Mouse (Mus musculus) frontal cortex, postnatal 14 days (tissue): ENCODE measurements around the gene Mycbpap.

ENCODE experiments used
- DNase-seq, 2 experiments: peaks; one replicate each; pipeline ENCODE4 v3.0.0; 2022; ENCODE audit warnings: low spot score in 2 of 2

Mycbpap gene

DNA sequence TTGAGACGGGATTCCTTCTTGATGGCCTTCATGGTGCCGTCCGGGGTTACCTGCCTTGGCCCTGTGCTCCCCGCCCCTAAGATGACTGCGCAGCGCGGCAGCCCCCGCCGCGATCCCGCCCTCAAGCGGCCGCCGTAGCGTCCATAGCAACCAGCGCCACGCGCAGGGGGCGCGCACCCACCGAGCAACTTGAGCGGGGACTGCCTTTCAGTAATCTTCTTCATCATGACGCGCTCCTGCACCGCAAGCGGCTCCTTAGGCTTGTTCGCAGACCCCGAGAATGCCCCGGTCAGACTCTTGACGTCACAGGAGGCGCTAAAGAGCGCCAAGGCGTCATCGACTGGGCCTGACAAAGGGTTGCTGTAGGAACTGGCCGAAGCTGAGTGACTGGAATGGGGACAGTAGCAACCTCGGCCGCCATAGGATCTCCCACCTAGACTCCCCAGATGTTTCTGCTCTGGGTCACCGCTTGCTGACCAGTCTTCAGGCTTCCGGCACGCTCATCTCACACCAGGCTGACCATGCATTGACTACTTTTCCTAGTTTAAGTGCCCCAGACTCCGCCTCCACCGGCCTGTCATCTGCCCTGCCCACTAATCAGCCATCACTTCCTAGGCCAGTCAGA, at the start of gene Mycbpap:
Gene Mycbpap (minus strand): TSS at position 524 of the 625 bp plus-strand sequence.
- peak in 1 of 2 experiments; percentile 39 for DNase-seq

DNA sequence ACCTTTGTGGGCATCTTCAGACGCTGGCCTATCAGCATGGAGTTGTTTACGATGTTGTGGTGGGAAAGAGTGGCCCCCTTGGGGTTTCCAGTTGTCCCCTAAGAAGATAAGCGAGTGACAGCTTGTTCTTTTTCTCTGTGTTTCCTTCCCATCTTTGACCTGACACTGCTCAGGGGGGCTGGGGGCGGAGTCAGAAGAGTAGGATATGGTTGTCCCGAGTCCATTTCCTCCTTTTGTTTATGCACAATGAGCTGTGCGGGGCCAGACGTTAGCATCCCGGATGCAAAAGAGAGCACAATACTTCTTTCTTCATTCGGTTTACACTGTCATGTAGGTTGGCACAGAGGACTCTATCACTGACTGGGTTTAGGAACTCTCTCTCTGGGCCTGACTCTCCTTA, 49.1 kb upstream of the Mycbpap start:
- no peak for DNase-seq

DNA sequence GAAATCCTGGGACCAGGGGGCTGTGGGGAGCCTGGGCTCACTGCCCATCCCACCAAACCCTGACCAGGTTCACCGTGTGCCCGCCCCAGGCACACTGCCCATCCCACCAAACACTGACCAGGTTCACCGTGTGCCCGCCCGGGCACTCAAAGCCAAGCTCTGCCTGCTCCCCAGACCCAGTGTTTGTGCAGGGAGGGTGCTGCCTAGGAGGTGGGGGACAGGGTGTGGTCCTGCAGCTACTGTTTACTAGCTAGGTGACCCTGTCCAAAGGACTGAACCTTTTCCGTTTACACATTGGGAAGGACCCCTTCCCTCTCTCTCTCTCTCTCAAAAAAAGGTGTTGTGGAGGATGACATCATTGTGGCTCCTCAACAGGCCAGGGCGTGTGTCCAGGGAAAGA, 45.8 kb upstream of the Mycbpap start:
- no peak for DNase-seq

DNA sequence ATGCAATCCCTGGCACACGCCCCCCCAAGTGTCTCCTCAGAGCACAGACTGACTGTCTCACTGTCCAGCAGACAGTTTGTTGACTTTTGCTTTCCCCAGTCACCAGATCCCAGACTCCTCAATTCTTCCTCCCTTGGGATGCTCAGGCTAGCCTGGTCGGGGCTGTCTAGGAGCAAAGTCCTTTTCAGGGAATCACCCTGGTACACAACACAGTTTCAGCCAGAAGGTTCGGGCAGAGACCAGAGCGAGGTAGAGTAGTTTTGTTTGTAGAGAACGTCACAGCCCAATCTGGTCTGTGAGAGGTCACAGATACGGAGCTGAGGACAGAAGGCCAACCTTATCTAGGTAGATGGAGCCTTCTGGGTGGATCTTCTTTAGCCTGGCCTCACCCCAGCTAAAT, 45.0 kb upstream of the Mycbpap start:
- DNase-seq: no peak

DNA sequence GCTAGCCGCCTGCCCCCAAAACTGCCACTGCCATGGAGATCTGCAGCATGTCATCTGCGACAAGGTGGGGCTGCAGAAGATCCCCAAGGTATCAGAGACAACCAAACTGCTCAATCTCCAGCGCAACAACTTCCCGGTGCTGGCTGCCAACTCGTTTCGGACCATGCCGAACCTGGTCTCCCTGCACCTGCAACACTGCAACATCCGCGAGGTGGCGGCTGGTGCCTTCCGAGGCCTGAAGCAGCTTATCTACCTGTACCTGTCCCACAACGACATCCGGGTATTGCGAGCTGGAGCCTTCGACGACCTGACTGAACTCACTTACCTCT, 43.6 kb upstream of the Mycbpap start:
- no peak for DNase-seq

- DNase-seq: no peak
Measured at GRCm38 (mm10) chr11:94564437-94565150, 43.1 kb upstream of the Mycbpap start, which contains the start of gene Chad. Gene Chad, plus strand, starts transcription at chr11:94565047.

- no peak for DNase-seq
Measured at GRCm38 (mm10) chr11:94563821-94564220, 42.3 kb upstream of the Mycbpap start.

DNA sequence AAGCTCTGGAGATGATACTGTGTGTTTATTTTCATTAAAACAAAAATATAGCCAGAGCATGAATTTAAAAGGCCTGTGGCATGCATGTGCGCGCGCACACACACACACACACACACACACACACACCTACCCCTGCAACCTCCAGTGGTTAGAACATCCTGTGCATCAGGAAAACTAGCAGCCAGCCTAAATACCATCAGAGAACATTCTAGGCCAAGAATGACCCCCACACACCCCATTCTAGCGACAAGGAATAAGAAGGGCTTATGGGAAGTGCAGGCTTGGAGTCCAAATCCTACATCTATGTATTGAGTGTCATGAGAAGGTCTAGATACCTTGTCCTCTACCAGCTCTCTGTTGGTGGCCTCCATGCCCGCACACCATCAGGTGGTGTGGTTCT, 41.8 kb upstream of the Mycbpap start:
- no peak for DNase-seq

DNA sequence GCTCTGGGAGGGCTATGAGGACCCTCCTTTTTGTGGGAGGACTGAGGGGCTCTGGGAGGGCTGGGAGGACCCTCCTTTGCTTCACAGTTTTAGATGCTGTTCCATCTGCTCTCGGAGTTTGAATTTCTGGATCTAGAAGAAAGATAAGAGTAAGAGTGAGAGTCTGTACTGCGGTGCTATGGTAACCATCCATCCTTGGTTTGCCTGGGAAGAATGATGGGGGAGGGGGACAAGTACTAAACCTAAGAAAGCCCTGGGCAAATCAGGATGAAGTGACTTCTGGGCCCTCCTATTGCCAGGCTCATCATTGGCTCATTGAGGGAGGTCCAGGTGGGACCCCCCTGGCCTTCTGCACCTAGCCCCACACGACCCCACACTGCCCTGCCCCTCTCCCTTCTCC, 36.7 kb upstream of the Mycbpap start:
- DNase-seq: no peak

- no peak for DNase-seq
Measured at GRCm38 (mm10) chr11:94550442-94550744, 28.9 kb upstream of the Mycbpap start.

DNA sequence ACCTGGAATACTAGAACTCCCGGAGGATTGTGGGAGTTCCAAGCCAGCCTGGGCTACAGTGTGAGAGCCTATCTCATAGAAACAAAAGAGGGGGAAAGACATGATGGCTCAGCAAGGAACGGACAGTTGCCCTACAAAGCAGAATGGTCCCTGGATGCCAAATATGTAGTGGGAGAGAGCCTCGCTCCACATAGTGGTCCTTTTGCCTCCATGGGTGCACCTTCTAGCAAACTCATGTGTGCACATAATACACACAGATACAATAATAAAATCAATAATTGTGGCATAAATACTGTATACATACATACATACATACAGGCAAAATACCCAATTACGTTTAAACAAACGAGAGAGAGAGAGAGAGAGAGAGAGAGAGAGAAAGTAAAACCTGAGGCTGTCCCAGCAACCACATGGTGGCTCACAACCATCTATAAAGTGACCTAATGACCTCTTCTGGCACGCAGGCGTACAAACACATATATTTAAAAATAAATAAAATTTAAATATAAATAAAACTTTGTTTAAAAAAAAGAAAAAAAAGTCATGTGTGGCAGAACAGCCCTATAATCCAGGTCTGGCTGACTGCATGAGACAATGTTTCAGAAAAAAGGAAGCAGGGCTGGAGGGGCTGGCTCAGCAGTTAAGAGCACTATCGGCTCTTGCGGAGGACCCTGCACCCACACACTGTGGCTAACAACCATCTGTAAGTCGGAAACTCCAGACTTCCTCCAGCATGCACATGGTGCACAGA, 28.3 kb upstream of the Mycbpap start:
- DNase-seq: no peak

GRCm38 (mm10) chr11:94548888-94549690, 27.5 kb upstream of the Mycbpap start, which contains the start of gene Rsad1:
Gene Rsad1, minus strand, starts transcription at chr11:94549255.
- peak; percentile 91 to 95 for DNase-seq

GRCm38 (mm10) chr11:94548041-94548784, 26.7 kb upstream of the Mycbpap start:
- peak; percentile 40 to 50 for DNase-seq

DNA sequence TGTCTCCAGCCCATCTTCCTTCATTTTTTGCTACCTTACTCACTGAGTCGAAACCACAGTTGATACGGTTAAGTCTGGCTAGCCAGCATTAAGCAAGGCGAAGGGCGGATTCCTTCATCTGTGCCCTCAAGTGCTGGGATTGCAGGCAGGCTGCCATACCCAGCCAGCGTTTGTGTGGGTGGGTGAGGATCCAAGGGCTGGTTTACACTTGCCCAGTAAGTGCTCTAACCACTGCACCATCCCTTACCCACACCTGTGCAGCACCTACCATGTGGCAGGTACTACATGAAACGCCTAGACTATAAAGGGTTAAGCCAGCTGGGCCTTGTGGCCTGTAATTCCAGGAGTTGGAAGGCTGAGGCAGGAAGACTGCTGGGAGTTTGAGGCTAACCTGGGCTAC, 25.7 kb upstream of the Mycbpap start:
- no peak for DNase-seq

DNA sequence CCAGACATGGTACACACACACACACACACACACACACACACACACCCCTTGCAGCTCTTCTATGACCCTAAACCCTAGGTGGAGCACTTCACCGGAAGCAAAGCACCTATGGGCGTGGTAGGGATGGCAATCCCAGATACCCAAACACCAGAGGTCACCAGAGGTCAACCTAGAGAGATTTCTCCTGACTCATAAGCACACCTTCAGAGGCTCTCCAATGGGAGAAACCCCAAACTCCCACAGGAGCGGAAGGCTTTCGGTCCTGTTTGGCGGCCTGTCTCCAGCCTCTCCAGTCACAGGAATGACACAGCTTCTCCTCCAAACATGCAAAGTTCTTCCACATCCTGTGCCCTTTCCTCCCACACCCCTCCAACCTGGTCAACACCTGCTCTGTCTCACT, 24.8 kb upstream of the Mycbpap start:
- DNase-seq: no peak

- DNase-seq: no peak
Measured at GRCm38 (mm10) chr11:94544422-94544821, 22.9 kb upstream of the Mycbpap start.

DNA sequence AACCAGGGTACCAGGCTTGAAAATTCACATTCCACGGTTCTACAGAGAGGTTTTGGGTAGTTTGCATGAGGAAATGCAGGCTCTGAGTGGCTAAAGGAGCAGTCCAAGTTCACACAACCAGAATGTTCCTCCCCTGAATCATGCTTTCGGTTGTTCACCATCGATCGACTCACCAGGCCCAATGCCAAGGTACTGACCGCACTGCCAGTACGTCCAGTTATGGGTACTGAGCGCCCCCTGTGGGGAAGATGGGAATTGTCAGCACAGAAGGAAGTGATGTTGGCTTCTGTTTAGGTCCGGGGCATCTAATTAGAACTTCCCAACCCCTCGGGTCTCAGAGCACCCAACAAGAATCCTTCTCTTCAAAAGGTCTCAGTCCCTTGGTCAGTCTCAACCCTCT, 22.4 kb upstream of the Mycbpap start:
- DNase-seq: peak; percentile 85 to 89

- DNase-seq: no peak
Measured at GRCm38 (mm10) chr11:94543344-94543743, 21.8 kb upstream of the Mycbpap start.

GRCm38 (mm10) chr11:94542400-94542799, 20.9 kb upstream of the Mycbpap start:
- DNase-seq: no peak

GRCm38 (mm10) chr11:94539761-94540160, 18.2 kb upstream of the Mycbpap start:
- no peak for DNase-seq

DNA sequence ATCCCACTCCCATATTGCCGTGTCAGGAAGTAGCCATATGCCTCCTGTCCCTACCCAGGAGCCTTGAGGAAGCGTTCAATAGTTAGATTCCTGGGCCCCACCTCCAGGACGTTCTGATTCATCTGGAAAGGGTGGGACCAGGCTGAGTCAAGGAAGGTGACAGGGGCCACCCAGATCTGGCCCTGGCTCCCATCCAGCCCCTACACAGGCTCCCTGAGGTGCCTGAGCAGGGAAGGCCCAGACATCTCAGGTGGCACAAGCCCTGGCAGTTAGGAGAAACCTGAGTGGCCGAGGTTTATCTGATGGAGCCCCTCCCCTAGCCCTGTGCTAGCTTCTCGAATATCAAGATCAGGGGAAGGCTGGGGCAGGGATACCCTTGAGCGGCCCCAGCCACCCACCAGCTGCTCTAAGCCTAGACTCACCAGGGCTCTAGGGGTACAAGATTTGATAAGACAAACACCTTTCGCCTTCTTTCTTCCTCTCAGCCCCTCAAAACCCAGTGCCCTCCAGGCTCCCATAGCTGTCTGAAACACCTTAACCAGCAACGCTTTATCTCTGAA, 17.3 kb upstream of the Mycbpap start:
- no peak for DNase-seq
